Mouse (Mus musculus) cerebellum, adult (tissue): ENCODE data around the gene Fmo3.
A peak's percentile ranks its signal among the peaks of the same experiment; 100 is the strongest.

Experiments
- ATAC-seq: cut with Nextera tagmentation; 2 replicates; pipeline ENCODE4 v1.9.2; 2017; ENCODE audit warnings: mild to moderate bottlenecking, moderate library complexity, mixed read lengths; ENCODE audit not compliant: insufficient number of reproducible peaks, low FRiP score, low TSS enrichment

Fmo3 gene

GRCm38 (mm10) chr1:162984428-162984827 is at the start of gene Fmo3:
Fmo3 (minus strand) TSS chr1:162984528.
- no peak for ATAC-seq

GRCm38 (mm10) chr1:163023075-163023474 is 38.7 kb upstream of the Fmo3 start:
- no peak for ATAC-seq

DNA sequence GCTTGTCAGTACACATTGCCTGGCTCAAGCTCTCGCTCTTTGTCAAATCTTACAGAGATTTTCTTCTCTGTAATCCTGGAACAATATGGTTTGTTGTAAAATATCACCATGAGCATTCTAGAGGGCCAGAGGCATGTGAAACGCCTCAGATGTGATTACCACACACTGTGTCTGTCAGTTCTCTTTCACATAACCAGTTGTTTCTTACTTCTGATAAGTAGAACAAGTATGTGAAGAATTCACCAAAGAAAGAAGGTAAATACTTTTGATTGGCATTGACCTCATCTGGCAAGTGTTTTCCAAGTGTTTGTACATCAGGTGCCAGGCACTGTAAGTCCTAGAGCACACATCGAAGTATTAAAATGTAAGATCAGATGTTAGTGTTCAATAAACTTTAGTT is 24.9 kb upstream of the Fmo3 start:
- no peak for ATAC-seq

- ATAC-seq: no peak
These were observed 19.2 kb upstream of the Fmo3 start for GRCm38 (mm10) chr1:163003496-163003895.

DNA sequence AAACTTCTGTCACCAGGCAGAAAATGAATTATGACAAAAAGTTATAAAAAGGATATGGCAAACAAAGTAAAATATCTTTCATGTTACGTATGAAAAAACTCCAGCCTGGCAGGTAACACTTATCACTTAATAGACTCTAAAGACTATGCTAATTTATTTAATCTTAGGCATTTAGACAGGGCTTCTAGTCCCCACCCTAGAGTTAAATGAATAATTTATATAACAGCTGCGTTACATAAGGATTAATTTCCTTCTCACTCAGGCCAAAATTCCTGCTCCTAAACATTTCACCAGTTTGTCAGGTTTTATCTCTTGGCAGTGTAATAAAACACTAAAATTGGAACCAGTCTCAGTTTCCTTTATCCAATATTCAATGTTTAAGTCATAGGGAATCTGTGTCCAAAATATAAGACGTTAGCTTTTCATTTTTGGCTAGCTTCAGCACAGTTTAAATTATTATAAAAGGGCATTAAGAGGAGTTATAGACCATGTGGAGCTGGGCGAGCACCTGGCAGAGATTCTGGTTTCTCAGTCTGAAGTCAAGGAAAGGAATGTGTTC is 17.0 kb upstream of the Fmo3 start:
- no peak for ATAC-seq

- no peak for ATAC-seq
These were observed 3.2 kb upstream of the Fmo3 start for GRCm38 (mm10) chr1:162987546-162987945.

DNA sequence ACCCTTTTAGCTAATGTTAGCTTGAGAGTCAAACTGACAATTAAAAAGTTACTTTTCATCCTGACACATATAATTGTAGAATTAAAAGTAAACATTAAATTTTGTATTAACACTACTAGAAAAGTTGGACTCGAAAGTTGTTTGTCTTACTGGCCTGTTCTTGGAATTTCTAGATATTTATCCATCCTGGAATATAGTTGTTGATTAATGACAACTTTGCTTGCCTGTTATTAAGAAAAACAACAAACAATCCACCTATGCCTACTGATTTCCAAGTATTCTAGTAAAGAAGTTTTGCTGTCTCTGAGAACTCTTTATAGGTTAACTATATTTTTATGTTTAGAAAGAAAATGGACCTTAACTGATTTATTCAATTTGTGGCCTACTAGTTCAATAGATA is 2.4 kb upstream of the Fmo3 start:
- no peak for ATAC-seq

DNA sequence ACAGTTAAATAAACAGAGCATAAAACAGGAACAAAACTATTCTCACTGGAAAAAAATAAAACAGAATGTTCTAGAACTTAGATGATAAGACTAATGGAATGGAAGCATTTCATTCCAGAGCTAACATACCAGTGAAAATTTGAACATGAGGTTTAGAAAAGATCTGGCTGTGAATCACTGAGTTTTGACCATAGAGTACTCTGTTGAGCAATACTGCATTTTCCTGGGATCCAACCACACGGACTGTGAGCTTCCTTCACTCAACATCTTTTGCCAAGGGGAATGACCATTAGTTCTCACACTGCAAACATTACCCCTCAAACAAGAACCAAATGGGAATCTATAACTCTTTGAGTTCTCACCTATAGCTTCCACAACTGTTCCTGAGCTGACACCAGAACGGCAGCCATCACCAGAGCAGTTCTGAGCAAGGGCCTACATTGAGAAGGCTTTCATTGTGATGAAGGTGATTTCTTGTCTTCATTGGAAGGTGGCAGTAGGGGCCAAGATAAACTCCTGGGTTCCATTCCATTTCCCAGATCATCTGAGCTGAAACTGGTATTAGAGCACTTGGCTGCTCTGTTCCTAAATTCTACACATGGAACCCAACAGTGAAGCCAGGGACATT is 1.9 kb upstream of the Fmo3 start:
- ATAC-seq: no peak

DNA sequence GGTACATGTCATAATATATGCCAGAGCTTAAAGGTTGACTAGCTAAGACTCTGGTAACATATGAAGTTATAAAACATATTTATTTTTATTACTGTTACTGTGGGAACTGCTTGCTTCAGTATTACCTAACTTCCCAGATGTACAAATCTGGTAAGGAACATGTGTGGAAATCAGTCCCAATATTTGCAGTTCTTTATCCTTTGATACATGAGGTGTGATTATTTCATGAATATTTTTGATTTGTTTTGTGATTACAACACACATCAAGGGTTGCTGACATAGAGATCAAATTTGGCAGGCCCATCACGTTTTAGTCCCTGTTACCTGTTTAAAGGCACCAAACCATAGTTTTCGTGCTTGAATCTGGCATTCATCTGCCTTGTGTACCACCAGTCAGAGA is 20.8 kb downstream of the Fmo3 start:
- ATAC-seq: no peak

DNA sequence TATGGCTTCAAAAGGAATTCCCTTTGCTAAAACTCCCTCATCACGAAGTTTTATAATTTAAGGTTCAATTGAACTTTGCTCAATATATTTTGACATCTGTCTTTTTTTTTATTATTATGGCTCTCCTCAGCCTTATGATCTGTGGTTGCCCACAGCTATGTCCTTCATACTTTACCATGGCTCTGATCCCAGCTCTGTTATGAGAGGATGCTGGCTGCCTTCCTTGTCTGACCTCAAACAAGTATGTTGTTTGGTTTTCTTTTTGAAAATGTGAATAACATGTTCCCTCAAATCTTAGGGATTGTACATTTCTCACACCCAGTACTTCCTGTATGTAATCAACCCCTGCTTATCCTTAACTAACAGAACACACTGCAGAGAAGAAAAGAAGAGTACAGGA is 26.9 kb downstream of the Fmo3 start:
- no peak for ATAC-seq

GRCm38 (mm10) chr1:162953079-162953478 is 31.2 kb downstream of the Fmo3 start:
- no peak for ATAC-seq

DNA sequence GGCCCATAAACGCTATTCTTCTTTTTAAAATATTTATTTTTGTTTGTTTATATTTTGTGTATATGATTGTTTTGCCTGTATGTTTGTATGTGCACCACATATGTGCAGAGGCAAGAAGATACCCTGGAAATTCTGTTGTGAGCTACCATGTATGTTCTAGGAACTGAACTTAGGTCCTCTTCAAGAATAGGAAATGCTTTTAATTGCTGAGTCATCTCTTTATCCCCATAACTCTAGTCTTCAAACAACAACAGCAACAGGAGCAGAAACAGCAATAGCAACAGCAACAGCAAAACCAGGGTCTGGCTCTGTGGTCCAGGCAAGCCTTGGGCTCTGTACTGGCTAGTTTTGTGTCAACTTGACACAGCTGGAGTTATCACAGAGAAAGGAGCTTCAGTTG is 34.6 kb downstream of the Fmo3 start:
- ATAC-seq: no peak

DNA sequence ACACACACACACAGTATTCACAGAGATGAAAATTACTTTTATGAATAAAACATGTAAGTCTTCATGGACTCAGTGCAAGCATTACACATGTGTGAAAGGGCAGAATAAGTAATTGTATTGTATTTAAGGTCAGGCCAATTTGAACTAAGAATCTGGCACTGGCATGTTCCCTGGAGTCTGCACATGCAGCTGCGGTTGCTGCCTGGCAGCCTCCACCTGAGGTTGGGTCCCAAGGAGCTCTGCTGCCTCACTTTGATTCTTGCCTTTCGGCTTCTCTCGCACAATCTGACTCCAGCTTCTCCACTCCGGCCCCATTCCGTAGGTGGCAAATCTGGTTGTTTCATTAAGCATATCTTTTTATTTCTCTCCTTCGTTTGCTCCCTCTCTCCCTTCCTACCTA is 36.4 kb downstream of the Fmo3 start:
- no peak for ATAC-seq

DNA sequence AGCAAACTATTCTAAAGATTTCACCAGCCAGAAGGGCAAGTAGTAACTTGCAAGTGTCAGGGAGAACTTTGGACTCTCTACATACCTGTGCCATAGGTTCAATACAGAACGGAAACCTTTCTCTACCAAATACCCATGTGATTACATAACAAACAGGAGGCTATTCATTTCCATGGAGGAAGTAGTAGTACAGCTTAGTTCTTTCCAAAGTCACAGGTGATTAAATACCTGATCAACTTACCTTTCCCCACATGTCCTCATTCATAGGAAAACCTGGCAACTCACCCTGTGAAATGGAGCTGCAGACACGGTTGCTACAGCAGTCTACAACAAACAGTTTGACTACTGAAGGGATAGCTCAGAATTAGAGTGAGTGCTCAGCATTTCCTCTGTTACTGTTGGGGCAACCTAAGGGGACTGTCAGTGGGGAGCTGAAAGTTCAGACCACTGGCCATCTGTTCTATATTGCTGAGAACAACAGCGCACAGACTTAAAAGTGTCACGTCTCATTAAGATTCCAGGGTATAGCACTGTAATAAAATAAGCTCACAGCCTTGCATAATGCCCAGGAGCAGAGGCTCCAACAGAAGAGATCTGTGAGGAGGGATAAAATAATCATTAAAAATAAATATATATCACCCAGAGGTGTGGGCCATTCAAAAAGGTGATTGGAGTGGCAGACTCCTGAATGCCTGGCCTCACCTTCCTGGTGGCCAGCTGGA is 37.3 kb downstream of the Fmo3 start:
- no peak for ATAC-seq

- ATAC-seq: no peak
These were observed 40.6 kb downstream of the Fmo3 start for GRCm38 (mm10) chr1:162943700-162944099.

- peak; percentile 15; the same call in 1 of the 2 replicates for ATAC-seq
These were observed 45.5 kb downstream of the Fmo3 start for GRCm38 (mm10) chr1:162938696-162939351.

DNA sequence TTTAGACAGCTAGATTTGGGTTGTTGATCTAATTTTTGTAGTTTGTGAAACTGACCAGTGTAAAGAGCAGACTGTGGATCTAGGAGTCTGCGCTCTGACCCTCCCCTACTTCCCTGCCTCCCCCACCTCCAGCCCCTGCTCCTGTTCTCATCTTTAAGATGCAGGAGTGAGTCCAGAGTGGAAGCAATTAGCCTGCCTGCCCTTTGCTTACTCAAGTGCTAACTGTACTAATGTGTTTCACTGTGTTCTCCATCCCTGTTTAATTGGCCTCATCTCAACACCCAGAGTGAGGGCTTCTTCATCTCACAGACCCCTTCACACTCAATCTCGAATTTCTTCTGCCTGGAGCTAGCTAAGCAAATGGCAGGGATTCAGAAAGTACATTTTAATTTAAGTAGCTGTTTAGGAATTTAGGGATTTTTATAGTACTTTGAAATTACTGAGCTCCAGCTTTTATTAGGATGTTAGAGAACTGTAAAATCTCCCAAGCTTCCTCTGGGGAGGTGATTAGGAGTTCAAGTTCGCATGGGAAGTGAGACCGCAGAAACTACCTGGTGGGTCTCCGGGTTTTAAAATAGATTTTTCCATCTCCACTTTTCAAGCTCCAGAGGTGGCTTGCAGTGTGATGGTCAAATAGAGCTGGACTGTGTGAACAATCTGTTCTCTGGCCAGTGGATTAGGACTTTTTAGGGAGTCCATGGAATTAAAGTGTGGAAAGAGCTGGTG is 46.2 kb downstream of the Fmo3 start:
- no peak for ATAC-seq

- ATAC-seq: no peak
These were observed 46.9 kb downstream of the Fmo3 start, which contains the start of gene Fmo6 for GRCm38 (mm10) chr1:162937415-162937814. Fmo6 (minus strand) TSS chr1:162937515.

- no peak for ATAC-seq
These were observed 49.8 kb downstream of the Fmo3 start for GRCm38 (mm10) chr1:162934374-162935012.

DNA sequence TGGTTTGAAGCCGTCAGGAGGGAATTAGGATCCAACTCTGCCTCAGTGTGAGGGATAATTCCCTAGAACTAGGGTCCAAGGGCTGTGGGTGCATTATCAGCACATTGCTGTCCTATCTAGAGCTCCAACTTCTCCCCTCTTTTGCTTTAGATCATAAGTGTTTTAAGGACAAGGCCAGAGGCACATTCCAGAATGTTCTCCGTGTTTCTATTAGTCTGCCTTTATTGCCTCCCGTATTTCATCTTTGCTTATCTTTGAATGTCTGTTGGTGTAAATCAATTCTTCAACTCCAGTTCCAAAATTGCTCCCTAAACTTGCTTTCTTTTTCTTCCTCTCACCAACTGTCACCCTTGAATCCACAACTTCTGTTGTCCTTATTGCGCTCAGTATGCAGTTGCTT is 51.9 kb downstream of the Fmo3 start:
- ATAC-seq: no peak
